Mouse (Mus musculus): Measurements from ENCODE around the gene Zfp791. TPM values are rescaled to one million over a fixed set of nuclear protein-coding genes. Genes with fewer than 3 reads are reported as not detected.

Zfp791 gene
- 1.1 TPM for polyA plus RNA-seq (2015; fragmentation: Illumina TruSeq; extraction: RNeasy Lipid Tissue Mini Kit (QIAGEN cat#74804); ENCODE audit: insufficient read depth, low read depth, low replicate concordance)

GRCm38 (mm10) chr8:85122995-85123394 is at the start of gene Zfp791:
Gene Zfp791 (minus strand): TSS chr8:85123095.

GRCm38 (mm10) chr8:85151624-85152023 is 28.7 kb upstream of the Zfp791 start, which contains the start of gene Cks1brt:
Gene Cks1brt (plus strand): TSS chr8:85151924.

GRCm38 (mm10) chr8:85083108-85083813 is 39.6 kb downstream of the Zfp791 start, which contains the start of gene Man2b1:
Gene Man2b1 (plus strand): TSS chr8:85083270.

GRCm38 (mm10) chr8:85081216-85081555 is 41.7 kb downstream of the Zfp791 start, which contains the start of gene Wdr83:
Gene Wdr83 (minus strand): TSS chr8:85081306.

GRCm38 (mm10) chr8:85080532-85081215 is 42.2 kb downstream of the Zfp791 start, which contains the start of gene Wdr83os:
Gene Wdr83os (plus strand): TSS chr8:85080740.

GRCm38 (mm10) chr8:85071514-85072281 is 51.2 kb downstream of the Zfp791 start, which contains the start of gene Dhps:
Gene Dhps (plus strand): TSS chr8:85071757.

GRCm38 (mm10) chr8:85067982-85068381 is 54.9 kb downstream of the Zfp791 start, which contains the start of gene Gm5741:
Gene Gm5741 (minus strand): TSS chr8:85067982.

GRCm38 (mm10) chr8:85059879-85060616 is 62.8 kb downstream of the Zfp791 start, which contains the start of gene Fbxw9:
Gene Fbxw9 (plus strand): TSS chr8:85060055.

Other genes with a start within 250 kb of the Zfp791 start
- 27.8 TPM for gene Gcdh, start 229.2 kb downstream of the Zfp791 start, polyA plus RNA-seq (2015; fragmentation: Illumina TruSeq; extraction: RNeasy Lipid Tissue Mini Kit (QIAGEN cat#74804); ENCODE audit: insufficient read depth, low read depth, low replicate concordance)
- not detected for gene Klf1, start 221.2 kb downstream of the Zfp791 start, polyA plus RNA-seq (2015; fragmentation: Illumina TruSeq; extraction: RNeasy Lipid Tissue Mini Kit (QIAGEN cat#74804); ENCODE audit: insufficient read depth, low read depth, low replicate concordance)
- gene Dnase2a, start 214.5 kb downstream of the Zfp791 start, polyA plus RNA-seq (2015; fragmentation: Illumina TruSeq; extraction: RNeasy Lipid Tissue Mini Kit (QIAGEN cat#74804); ENCODE audit: insufficient read depth, low read depth, low replicate concordance): 6.3 TPM
- gene Mast1, start 185.7 kb downstream of the Zfp791 start, polyA plus RNA-seq (2015; fragmentation: Illumina TruSeq; extraction: RNeasy Lipid Tissue Mini Kit (QIAGEN cat#74804); ENCODE audit: insufficient read depth, low read depth, low replicate concordance): 0.61 TPM
- not detected for gene Rtbdn, start 176.1 kb downstream of the Zfp791 start, polyA plus RNA-seq (2015; fragmentation: Illumina TruSeq; extraction: RNeasy Lipid Tissue Mini Kit (QIAGEN cat#74804); ENCODE audit: insufficient read depth, low read depth, low replicate concordance)
- gene Gm49661, start 153.7 kb downstream of the Zfp791 start, polyA plus RNA-seq (2015; fragmentation: Illumina TruSeq; extraction: RNeasy Lipid Tissue Mini Kit (QIAGEN cat#74804); ENCODE audit: insufficient read depth, low read depth, low replicate concordance): not detected
- gene Prdx2, start 153.5 kb downstream of the Zfp791 start, polyA plus RNA-seq (2015; fragmentation: Illumina TruSeq; extraction: RNeasy Lipid Tissue Mini Kit (QIAGEN cat#74804); ENCODE audit: insufficient read depth, low read depth, low replicate concordance): 35.5 TPM
- gene Rnaseh2a, start 153.3 kb downstream of the Zfp791 start, polyA plus RNA-seq (2015; fragmentation: Illumina TruSeq; extraction: RNeasy Lipid Tissue Mini Kit (QIAGEN cat#74804); ENCODE audit: insufficient read depth, low read depth, low replicate concordance): 8.3 TPM
- gene Junb, start 144.4 kb downstream of the Zfp791 start, polyA plus RNA-seq (2015; fragmentation: Illumina TruSeq; extraction: RNeasy Lipid Tissue Mini Kit (QIAGEN cat#74804); ENCODE audit: insufficient read depth, low read depth, low replicate concordance): 10.0 TPM
- 13.4 TPM for gene Hook2, start 132.5 kb downstream of the Zfp791 start, polyA plus RNA-seq (2015; fragmentation: Illumina TruSeq; extraction: RNeasy Lipid Tissue Mini Kit (QIAGEN cat#74804); ENCODE audit: insufficient read depth, low read depth, low replicate concordance)
- not detected for gene Best2, start 108.6 kb downstream of the Zfp791 start, polyA plus RNA-seq (2015; fragmentation: Illumina TruSeq; extraction: RNeasy Lipid Tissue Mini Kit (QIAGEN cat#74804); ENCODE audit: insufficient read depth, low read depth, low replicate concordance)
- 24.7 TPM for gene Asna1, start 97.8 kb downstream of the Zfp791 start, polyA plus RNA-seq (2015; fragmentation: Illumina TruSeq; extraction: RNeasy Lipid Tissue Mini Kit (QIAGEN cat#74804); ENCODE audit: insufficient read depth, low read depth, low replicate concordance)
- gene Trir, start 96.3 kb downstream of the Zfp791 start, polyA plus RNA-seq (2015; fragmentation: Illumina TruSeq; extraction: RNeasy Lipid Tissue Mini Kit (QIAGEN cat#74804); ENCODE audit: insufficient read depth, low read depth, low replicate concordance): 49.3 TPM
- 7.1 TPM for gene Tnpo2, start 86.2 kb downstream of the Zfp791 start, polyA plus RNA-seq (2015; fragmentation: Illumina TruSeq; extraction: RNeasy Lipid Tissue Mini Kit (QIAGEN cat#74804); ENCODE audit: insufficient read depth, low read depth, low replicate concordance)
- 6.4 TPM for gene Fbxw9, start 63.0 kb downstream of the Zfp791 start, polyA plus RNA-seq (2015; fragmentation: Illumina TruSeq; extraction: RNeasy Lipid Tissue Mini Kit (QIAGEN cat#74804); ENCODE audit: insufficient read depth, low read depth, low replicate concordance)
- not detected for gene Gm5741, start 55.1 kb downstream of the Zfp791 start, polyA plus RNA-seq (2015; fragmentation: Illumina TruSeq; extraction: RNeasy Lipid Tissue Mini Kit (QIAGEN cat#74804); ENCODE audit: insufficient read depth, low read depth, low replicate concordance)
- 16.0 TPM for gene Dhps, start 51.3 kb downstream of the Zfp791 start, polyA plus RNA-seq (2015; fragmentation: Illumina TruSeq; extraction: RNeasy Lipid Tissue Mini Kit (QIAGEN cat#74804); ENCODE audit: insufficient read depth, low read depth, low replicate concordance)
- 22.2 TPM for gene Wdr83os, start 42.4 kb downstream of the Zfp791 start, polyA plus RNA-seq (2015; fragmentation: Illumina TruSeq; extraction: RNeasy Lipid Tissue Mini Kit (QIAGEN cat#74804); ENCODE audit: insufficient read depth, low read depth, low replicate concordance)
- 13.1 TPM for gene Wdr83, start 41.8 kb downstream of the Zfp791 start, polyA plus RNA-seq (2015; fragmentation: Illumina TruSeq; extraction: RNeasy Lipid Tissue Mini Kit (QIAGEN cat#74804); ENCODE audit: insufficient read depth, low read depth, low replicate concordance)
- 14.9 TPM for gene Man2b1, start 39.8 kb downstream of the Zfp791 start, polyA plus RNA-seq (2015; fragmentation: Illumina TruSeq; extraction: RNeasy Lipid Tissue Mini Kit (QIAGEN cat#74804); ENCODE audit: insufficient read depth, low read depth, low replicate concordance)
- gene Cks1brt, start 28.8 kb upstream of the Zfp791 start, polyA plus RNA-seq (2015; fragmentation: Illumina TruSeq; extraction: RNeasy Lipid Tissue Mini Kit (QIAGEN cat#74804); ENCODE audit: insufficient read depth, low read depth, low replicate concordance): not detected
- gene Olfr371, start 102.9 kb upstream of the Zfp791 start, polyA plus RNA-seq (2015; fragmentation: Illumina TruSeq; extraction: RNeasy Lipid Tissue Mini Kit (QIAGEN cat#74804); ENCODE audit: insufficient read depth, low read depth, low replicate concordance): not detected
- gene Orc6, start 176.5 kb upstream of the Zfp791 start, polyA plus RNA-seq (2015; fragmentation: Illumina TruSeq; extraction: RNeasy Lipid Tissue Mini Kit (QIAGEN cat#74804); ENCODE audit: insufficient read depth, low read depth, low replicate concordance): 7.9 TPM
- 12.8 TPM for gene Vps35, start 176.7 kb upstream of the Zfp791 start, polyA plus RNA-seq (2015; fragmentation: Illumina TruSeq; extraction: RNeasy Lipid Tissue Mini Kit (QIAGEN cat#74804); ENCODE audit: insufficient read depth, low read depth, low replicate concordance)

Measured in pancreas, adult 10 weeks (tissue).